Mouse (Mus musculus) brain, embryonic 14.5 days (tissue): ENCODE results near the gene Rasa4. TPM values are rescaled to one million over a fixed set of nuclear protein-coding genes. Genes with fewer than 3 reads are reported as not detected.
"Not testable (repeated sequence)": the region's sequence is repeated elsewhere in the genome, so short reads cannot be mapped to it uniquely, and the experiment has no call there.

Source experiments
- DNase-seq: peaks from one replicate; pipeline ENCODE4 v3.0.0-alpha.2; 2011; ENCODE audit warnings: low read depth
- CTCF ChIP-seq: fragments of 200-500 bp; IDR thresholded peaks from 2 replicates; pipeline ENCODE4 v1.5.1; 2012; ENCODE audit warnings: inconsistent platforms, mild to moderate bottlenecking, moderate library complexity, borderline replicate concordance; ENCODE audit not compliant: insufficient read depth, insufficient read length; ENCODE audit errors: extremely low read depth
- POLR2A ChIP-seq: fragments of 200-500 bp; IDR thresholded peaks from 2 replicates; pipeline ENCODE4 v1.6.1; 2012; ENCODE audit warnings: mild to moderate bottlenecking, inconsistent platforms, borderline replicate concordance; ENCODE audit not compliant: poor library complexity, insufficient read depth, insufficient read length, severe bottlenecking; ENCODE audit errors: extremely low read depth
- polyA plus RNA-seq: library from polyadenylated mRNA; depleted of rRNA; stranded (reverse); fragments of >200 nt; gene quantifications from 2 replicates; pipeline ENCODE4 v1.2.3, GENCODE M21; 2012; rRNA removed

Rasa4 gene
- polyA plus RNA-seq, 1 experiment, result 18.1 TPM

GRCm38 (mm10) chr5:136155399-136155798 lies 71.7 kb downstream of the Rasa4 start:
- no peak for DNase-seq
- TF ChIP-seq CTCF (no peak), POLR2A (no peak)

DNA sequence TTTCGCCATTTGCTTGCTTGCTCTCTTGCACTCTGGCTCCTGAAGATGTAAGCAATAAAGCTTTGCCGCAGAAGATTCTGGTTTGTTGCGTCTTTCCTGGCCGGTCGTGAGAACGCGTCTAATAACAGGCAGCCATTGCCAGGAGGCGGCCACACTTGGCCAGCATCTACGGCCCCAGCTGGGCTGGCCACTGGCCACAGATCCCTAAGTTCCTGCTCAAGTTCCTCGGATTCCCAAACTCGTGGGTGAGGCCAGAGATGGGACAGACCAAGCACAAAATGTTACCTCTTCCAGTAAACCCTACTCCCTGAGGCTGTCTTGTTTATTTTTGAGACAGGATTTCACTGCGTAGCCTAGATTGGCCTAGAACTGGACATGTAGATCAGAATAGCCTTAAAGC lies 76.4 kb downstream of the Rasa4 start:
- DNase-seq, result not testable (repeated sequence)

Other genes with a start within 250 kb of the Rasa4 start
- 17.2 and 27.4 TPM in 2 replicates for gene Hspb1, start 196.0 kb upstream of the Rasa4 start, polyA plus RNA-seq
- gene Ywhag, start 149.3 kb upstream of the Rasa4 start, polyA plus RNA-seq, result 258 and 495 TPM in 2 replicates
- 2.1 and 5.1 TPM in 2 replicates for gene Ssc4d, start 109.4 kb upstream of the Rasa4 start, polyA plus RNA-seq
- 0.18 and 0.21 TPM in 2 replicates for gene Zp3, start 103.8 kb upstream of the Rasa4 start, polyA plus RNA-seq
- 26.7 and 28.4 TPM in 2 replicates for gene Dtx2, start 89.1 kb upstream of the Rasa4 start, polyA plus RNA-seq
- gene Upk3b, start 45.4 kb upstream of the Rasa4 start, polyA plus RNA-seq, result 0.06 and 0.11 TPM in 2 replicates
- 0.26 and 0.40 TPM in 2 replicates for gene Upk3bl, start 29.4 kb upstream of the Rasa4 start, polyA plus RNA-seq
- 144 and 199 TPM in 2 replicates for gene Polr2j, start 32.7 kb downstream of the Rasa4 start, polyA plus RNA-seq
- gene Lrwd1, start 52.2 kb downstream of the Rasa4 start, polyA plus RNA-seq, result 45.7 and 69.0 TPM in 2 replicates
- 17.5 and 21.8 TPM in 2 replicates for gene Alkbh4, start 52.2 kb downstream of the Rasa4 start, polyA plus RNA-seq
- 52.2 and 58.5 TPM in 2 replicates for gene Orai2, start 86.8 kb downstream of the Rasa4 start, polyA plus RNA-seq
- 36.3 and 37.2 TPM in 2 replicates for gene Prkrip1, start 115.0 kb downstream of the Rasa4 start, polyA plus RNA-seq
- gene Sh2b2, start 162.6 kb downstream of the Rasa4 start, polyA plus RNA-seq, result 58.4 and 59.1 TPM in 2 replicates